Mouse (Mus musculus): ENCODE results near the gene Zfp667. TPM values are rescaled to one million over a fixed set of nuclear protein-coding genes. Genes with fewer than 3 reads are reported as not detected.
"Not testable (repeated sequence)": the region's sequence is repeated elsewhere in the genome, so short reads cannot be mapped to it uniquely, and the experiment has no call there.

The Zfp667 gene
- polyA plus RNA-seq, 1 experiment from 2014 or later = 3.4 TPM

GRCm38 (mm10) chr7:6258232-6259220 lies 27.9 kb upstream of the Zfp667 start:
- H3K27me3 ChIP-seq (ENCODE audit: control insufficient read depth, insufficient read depth, low read length) = no peaks in the 10 kb centered on the region
- H3K9ac ChIP-seq (ENCODE audit: low read length) = no peak overlapping the region
- no peaks in the 10 kb centered on the region for H3K36me3 ChIP-seq (ENCODE audit: control insufficient read depth, insufficient read depth, low read length)
- H3K27ac ChIP-seq (replicated peaks in 1 of 2; ENCODE audit: control insufficient read depth in 1 of 2, insufficient read depth in 1 of 2, low read depth in 2 of 2, low read length in 2 of 2) = no peak overlapping the region
- no peak for ATAC-seq (ENCODE audit: insufficient number of reproducible peaks, insufficient read depth, low FRiP score, low read depth)
- 40% methylated on average over 16 of the region's 16 CpGs for WGBS
- no peak overlapping the region for H3K4me3 ChIP-seq (ENCODE audit: control insufficient read depth in 1 of 2, insufficient read depth in 1 of 2, low read depth in 1 of 2, low read length in 2 of 2)
- no peaks in the 10 kb centered on the region; the same call in 1 of the 2 replicates for H3K9me3 ChIP-seq (ENCODE audit: control insufficient read depth, low read length)
- no peaks in the 10 kb centered on the region for H3K4me1 ChIP-seq (ENCODE audit: control insufficient read depth in 2 of 2, insufficient read depth in 2 of 2, low read length in 2 of 2)
- H3K4me2 ChIP-seq (ENCODE audit: low read length) = no peak overlapping the region

DNA sequence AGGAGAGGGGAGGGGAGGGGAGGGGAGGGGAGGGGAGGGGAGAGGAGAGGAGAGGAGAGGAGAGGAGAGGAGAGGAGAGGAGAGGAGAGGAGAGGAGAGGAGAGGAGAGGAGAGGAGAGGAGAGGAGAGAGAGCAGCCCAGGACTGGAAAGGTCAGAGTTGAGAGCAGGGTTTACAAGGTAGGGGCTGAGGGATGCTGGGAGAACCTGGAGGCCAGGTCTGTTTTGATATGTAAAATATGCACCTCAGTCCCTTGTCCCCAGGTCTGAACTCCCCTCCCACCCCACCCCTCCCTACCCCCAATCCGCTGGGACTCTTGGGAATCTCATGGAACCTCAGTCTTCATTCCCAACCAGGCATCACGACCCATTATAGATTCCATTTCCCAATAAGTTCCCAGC lies 26.4 kb upstream of the Zfp667 start:
- H3K9ac ChIP-seq (ENCODE audit: low read length); H3K27ac ChIP-seq (replicated peaks in 1 of 2; ENCODE audit: control insufficient read depth in 1 of 2, insufficient read depth in 1 of 2, low read depth in 2 of 2, low read length in 2 of 2); H3K4me1 ChIP-seq (ENCODE audit: control insufficient read depth in 2 of 2, insufficient read depth in 2 of 2, low read length in 2 of 2); H3K36me3 ChIP-seq (ENCODE audit: control insufficient read depth, insufficient read depth, low read length); H3K27me3 ChIP-seq (ENCODE audit: control insufficient read depth, insufficient read depth, low read length); H3K4me2 ChIP-seq (ENCODE audit: low read length); H3K4me3 ChIP-seq (ENCODE audit: control insufficient read depth in 1 of 2, insufficient read depth in 1 of 2, low read depth in 1 of 2, low read length in 2 of 2); H3K9me3 ChIP-seq (ENCODE audit: control insufficient read depth, low read length); ATAC-seq (ENCODE audit: insufficient number of reproducible peaks, insufficient read depth, low FRiP score, low read depth): not testable (repeated sequence)
- WGBS = 31% methylated on average over 2 of the region's 2 CpGs

- Histone ChIP-seq H3K4me3 (ENCODE audit: control insufficient read depth in 1 of 2, insufficient read depth in 1 of 2, low read depth in 1 of 2, low read length in 2 of 2) (no peak overlapping the region), H3K9ac (ENCODE audit: low read length) (no peak overlapping the region), H3K9me3 (ENCODE audit: control insufficient read depth, low read length) (no peaks in the 10 kb centered on the region), H3K4me1 (ENCODE audit: control insufficient read depth in 2 of 2, insufficient read depth in 2 of 2, low read length in 2 of 2) (no peaks in the 10 kb centered on the region), H3K27me3 (ENCODE audit: control insufficient read depth, insufficient read depth, low read length) (no peaks in the 10 kb centered on the region), H3K36me3 (ENCODE audit: control insufficient read depth, insufficient read depth, low read length) (no peaks in the 10 kb centered on the region), H3K4me2 (ENCODE audit: low read length) (no peak overlapping the region), H3K27ac (replicated peaks in 1 of 2; ENCODE audit: control insufficient read depth in 1 of 2, insufficient read depth in 1 of 2, low read depth in 2 of 2, low read length in 2 of 2) (no peak overlapping the region)
- WGBS = 75% methylated on average over 3 of the region's 3 CpGs
- ATAC-seq (ENCODE audit: insufficient number of reproducible peaks, insufficient read depth, low FRiP score, low read depth) = no peak
Measured at GRCm38 (mm10) chr7:6262120-6262519, 24.3 kb upstream of the Zfp667 start.

DNA sequence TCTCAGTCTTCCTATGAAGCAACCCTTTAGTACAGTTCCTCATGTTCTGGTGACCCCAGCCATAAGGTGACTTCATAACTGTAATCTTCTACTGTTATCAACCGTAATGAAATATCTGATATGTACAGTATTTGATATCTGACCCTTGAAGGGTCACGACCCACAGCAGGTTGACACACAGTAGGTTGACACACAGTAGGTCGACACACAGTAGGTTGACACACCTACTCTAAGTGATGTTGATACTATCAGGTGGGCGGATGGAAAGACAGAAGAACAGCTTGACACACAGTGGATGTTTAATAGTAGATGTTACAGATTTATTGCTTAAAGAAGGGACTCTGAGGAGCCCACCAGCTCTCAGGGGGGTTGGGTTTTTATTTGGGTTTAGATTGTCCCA lies 23.4 kb upstream of the Zfp667 start:
- Histone ChIP-seq H3K4me1 (ENCODE audit: control insufficient read depth in 2 of 2, insufficient read depth in 2 of 2, low read length in 2 of 2) (no peaks in the 10 kb centered on the region), H3K9ac (ENCODE audit: low read length) (no peak overlapping the region), H3K4me2 (ENCODE audit: low read length) (no peak overlapping the region), H3K36me3 (ENCODE audit: control insufficient read depth, insufficient read depth, low read length) (no peaks in the 10 kb centered on the region), H3K27ac (replicated peaks in 1 of 2; ENCODE audit: control insufficient read depth in 1 of 2, insufficient read depth in 1 of 2, low read depth in 2 of 2, low read length in 2 of 2) (no peak overlapping the region), H3K4me3 (ENCODE audit: control insufficient read depth in 1 of 2, insufficient read depth in 1 of 2, low read depth in 1 of 2, low read length in 2 of 2) (no peak overlapping the region), H3K27me3 (ENCODE audit: control insufficient read depth, insufficient read depth, low read length) (no peaks in the 10 kb centered on the region), H3K9me3 (ENCODE audit: control insufficient read depth, low read length) (no peaks in the 10 kb centered on the region)
- 71% methylated on average over 4 of the region's 4 CpGs for whole genome bisulfite sequencing
- no peak for ATAC-seq (ENCODE audit: insufficient number of reproducible peaks, insufficient read depth, low FRiP score, low read depth)

DNA sequence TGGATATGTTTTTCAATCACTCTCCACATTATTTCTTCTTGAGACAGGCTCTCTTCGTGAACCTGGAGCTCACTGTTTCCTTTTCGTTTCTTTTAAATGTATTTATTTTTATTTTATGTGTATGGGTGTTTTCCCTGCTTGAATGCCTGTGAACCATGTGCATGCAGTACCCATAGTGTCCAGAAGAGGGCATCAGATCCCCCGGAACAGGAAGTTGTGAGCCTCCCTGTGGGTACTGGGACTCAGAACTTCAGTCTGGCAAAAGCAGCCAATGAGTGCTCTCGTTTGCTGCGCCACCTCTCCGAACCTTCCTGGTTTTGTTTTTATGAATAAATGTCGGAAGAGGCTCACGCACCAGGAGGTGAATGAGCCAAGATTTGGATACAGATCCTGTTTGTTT lies 20.7 kb upstream of the Zfp667 start:
- H3K27ac ChIP-seq (replicated peaks in 1 of 2; ENCODE audit: control insufficient read depth in 1 of 2, insufficient read depth in 1 of 2, low read depth in 2 of 2, low read length in 2 of 2) = no peak overlapping the region
- no peak overlapping the region for H3K4me3 ChIP-seq (ENCODE audit: control insufficient read depth in 1 of 2, insufficient read depth in 1 of 2, low read depth in 1 of 2, low read length in 2 of 2)
- H3K36me3 ChIP-seq (ENCODE audit: control insufficient read depth, insufficient read depth, low read length) = no peaks in the 10 kb centered on the region
- H3K4me2 ChIP-seq (ENCODE audit: low read length) = no peak overlapping the region
- 47% methylated on average over 8 of the region's 8 CpGs for WGBS
- H3K27me3 ChIP-seq (ENCODE audit: control insufficient read depth, insufficient read depth, low read length) = no peaks in the 10 kb centered on the region
- H3K4me1 ChIP-seq (ENCODE audit: control insufficient read depth in 2 of 2, insufficient read depth in 2 of 2, low read length in 2 of 2) = no peaks in the 10 kb centered on the region
- ATAC-seq (ENCODE audit: insufficient number of reproducible peaks, insufficient read depth, low FRiP score, low read depth) = no peak
- H3K9ac ChIP-seq (ENCODE audit: low read length) = no peak overlapping the region
- H3K9me3 ChIP-seq (ENCODE audit: control insufficient read depth, low read length) = no peaks in the 10 kb centered on the region

DNA sequence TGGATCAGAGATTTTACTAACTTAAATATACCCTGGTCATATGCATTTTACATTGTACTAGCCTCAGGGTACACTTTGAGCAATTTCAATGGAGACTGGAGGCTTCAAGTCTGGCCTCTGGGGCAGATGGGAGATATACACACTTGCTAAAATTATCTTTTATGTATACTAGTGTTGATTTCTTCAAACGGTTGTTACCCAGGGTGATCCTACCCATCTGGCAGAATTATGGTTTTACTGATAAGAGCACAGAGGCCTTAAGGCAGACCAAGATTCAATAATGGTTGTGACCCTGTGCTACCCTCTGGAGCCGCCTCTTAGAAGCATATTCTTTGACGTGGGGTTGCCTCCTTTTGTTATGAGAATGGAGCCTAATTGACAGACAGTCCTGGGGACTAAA lies 8.5 kb upstream of the Zfp667 start:
- H3K4me2 ChIP-seq (ENCODE audit: low read length) = no peak overlapping the region
- no peak overlapping the region for H3K27ac ChIP-seq (replicated peaks in 1 of 2; ENCODE audit: control insufficient read depth in 1 of 2, insufficient read depth in 1 of 2, low read depth in 2 of 2, low read length in 2 of 2)
- no peak overlapping the region for H3K4me3 ChIP-seq (ENCODE audit: control insufficient read depth in 1 of 2, insufficient read depth in 1 of 2, low read depth in 1 of 2, low read length in 2 of 2)
- no peaks in the 10 kb centered on the region for H3K36me3 ChIP-seq (ENCODE audit: control insufficient read depth, insufficient read depth, low read length)
- H3K4me1 ChIP-seq (ENCODE audit: control insufficient read depth in 2 of 2, insufficient read depth in 2 of 2, low read length in 2 of 2) = no peaks in the 10 kb centered on the region
- no peaks in the 10 kb centered on the region for H3K9me3 ChIP-seq (ENCODE audit: control insufficient read depth, low read length)
- H3K9ac ChIP-seq (ENCODE audit: low read length) = no peak overlapping the region
- ATAC-seq (ENCODE audit: insufficient number of reproducible peaks, insufficient read depth, low FRiP score, low read depth) = no peak
- H3K27me3 ChIP-seq (ENCODE audit: control insufficient read depth, insufficient read depth, low read length) = no peaks in the 10 kb centered on the region
- 38% methylated on average over 3 of the region's 3 CpGs for WGBS

GRCm38 (mm10) chr7:6282749-6283148 lies 3.6 kb upstream of the Zfp667 start:
- H3K36me3 ChIP-seq (ENCODE audit: control insufficient read depth, insufficient read depth, low read length) = no peaks in the 10 kb centered on the region
- no peaks in the 10 kb centered on the region for H3K9me3 ChIP-seq (ENCODE audit: control insufficient read depth, low read length)
- peaks cover 5 to 11% of the 10 kb centered on the region in 2 experiments; a peak in 3 of 4 replicates for H3K4me1 ChIP-seq (ENCODE audit: control insufficient read depth in 2 of 2, insufficient read depth in 2 of 2, low read length in 2 of 2)
- H3K27ac ChIP-seq (replicated peaks in 1 of 2; ENCODE audit: control insufficient read depth in 1 of 2, insufficient read depth in 1 of 2, low read depth in 2 of 2, low read length in 2 of 2) = peak overlapping the region in 1 of 2 experiments; percentile 79; a peak in 2 of 4 replicates
- 3% methylated on average over 1 of the region's 1 CpGs for WGBS
- H3K4me3 ChIP-seq (ENCODE audit: control insufficient read depth in 1 of 2, insufficient read depth in 1 of 2, low read depth in 1 of 2, low read length in 2 of 2) = peak overlapping the region; percentile 53 to 83; a peak in 3 of 4 replicates
- H3K9ac ChIP-seq (ENCODE audit: low read length) = peak overlapping the region; percentile 76
- no peak for ATAC-seq (ENCODE audit: insufficient number of reproducible peaks, insufficient read depth, low FRiP score, low read depth)
- peak overlapping the region; percentile 66 for H3K4me2 ChIP-seq (ENCODE audit: low read length)
- no peaks in the 10 kb centered on the region for H3K27me3 ChIP-seq (ENCODE audit: control insufficient read depth, insufficient read depth, low read length)
